ENCODE assay signal across 9 mouse cellular contexts in genomic region chr13:97662741-97663140, GRCm38 (mm10).
DNase-seq lines count a peak whose midpoint lies in the region; ATAC-seq and TF ChIP-seq lines count a peak whose summit lies in the region.
"Had no signal": no experiment of that assay in that cellular context is flagged by ENCODE, and none has a peak within 500 bp of the region (broad histone marks: within the 10 kb centered on the region; RNA-seq: fewer than 3 reads in every experiment).

No protein-coding gene starts in this region.

- H3K4me3 ChIP-seq in kidney, embryonic 16.5 days (ENCODE audit: low read length), result no peak overlapping the region
- no peak overlapping the region for H3K4me3 ChIP-seq in embryonic facial prominence, embryonic 15.5 days (replicated peaks)
- H3K4me3 ChIP-seq in hindbrain, postnatal 0 days (ENCODE audit: low read length), result no peak overlapping the region
- no peak overlapping the region for H3K4me3 ChIP-seq in stomach, postnatal 0 days (ENCODE audit: low read depth, low read length)
- H3K4me3 ChIP-seq: liver, embryonic 15.5 days had no signal

- H3K4me1 ChIP-seq in kidney, embryonic 16.5 days (ENCODE audit: insufficient read depth, low read length), result no peaks in the 10 kb centered on the region
- H3K4me1 ChIP-seq in embryonic facial prominence, embryonic 15.5 days, result 0 out of 2 replicates have a peak, but pooled peaks cover 10% of the 10 kb centered on the region
- H3K4me1 ChIP-seq in hindbrain, postnatal 0 days (ENCODE audit: insufficient read depth, low read length), result no peaks in the 10 kb centered on the region; the same call in 1 of the 2 replicates
- no peaks in the 10 kb centered on the region for H3K4me1 ChIP-seq in stomach, postnatal 0 days (replicated peaks; ENCODE audit: control insufficient read depth, insufficient read depth)
- H3K4me1 ChIP-seq: liver, embryonic 15.5 days had no signal

- peak; percentile 10 for DNase-seq in kidney, adult 9 months
- DNase-seq in adipocyte (ENCODE audit: low spot score), result peak; percentile 41
- DNase-seq in hindbrain, postnatal 0 days (ENCODE audit: low spot score), result peak; percentile 70
- DNase-seq in left cerebral cortex, adult 11 months (ENCODE audit: low spot score), result no peak
- no peak for DNase-seq in stomach, postnatal 0 days (ENCODE audit: low spot score)
- no peak for DNase-seq in thymus, postnatal 14 days

- no peaks in the 10 kb centered on the region for H3K36me3 ChIP-seq in kidney, embryonic 16.5 days (ENCODE audit: insufficient read depth, low read length)
- no peaks in the 10 kb centered on the region for H3K36me3 ChIP-seq in embryonic facial prominence, embryonic 15.5 days
- H3K36me3 ChIP-seq in hindbrain, postnatal 0 days (ENCODE audit: insufficient read depth, low read length), result no peaks in the 10 kb centered on the region
- H3K36me3 ChIP-seq in stomach, postnatal 0 days (ENCODE audit: control insufficient read depth, insufficient read depth, low read length), result no peaks in the 10 kb centered on the region
- H3K36me3 ChIP-seq: liver, embryonic 15.5 days had no signal

- TF ChIP-seq EP300 in stomach, postnatal 0 days (optimal IDR thresholded peaks at IDR 0.05), result no peak

- TF ChIP-seq CTCF in hindbrain, postnatal 0 days (IDR thresholded peaks at IDR 0.05; ENCODE audit: low read depth), result no peak
- TF ChIP-seq CTCF in stomach, postnatal 0 days (IDR thresholded peaks at IDR 0.05; ENCODE audit: low read depth), result no peak

- ATAC-seq in kidney, embryonic 16.5 days (ENCODE audit: low FRiP score, low TSS enrichment), result no peak
- ATAC-seq in embryonic facial prominence, embryonic 15.5 days (ENCODE audit: insufficient number of reproducible peaks, low FRiP score, low TSS enrichment, low read depth), result peak; percentile 91
- ATAC-seq in hindbrain, postnatal 0 days, result 0 out of 2 replicates have a peak, but pooled peaks have one; percentile 45
- no peak for ATAC-seq in stomach, postnatal 0 days (ENCODE audit: low FRiP score, low TSS enrichment)

- no peaks in the 10 kb centered on the region for H3K9me3 ChIP-seq in kidney, embryonic 16.5 days (ENCODE audit: low read length)
- H3K9me3 ChIP-seq in embryonic facial prominence, embryonic 15.5 days (replicated peaks), result no peaks in the 10 kb centered on the region
- no peaks in the 10 kb centered on the region for H3K9me3 ChIP-seq in hindbrain, postnatal 0 days (ENCODE audit: low read length)
- no peaks in the 10 kb centered on the region for H3K9me3 ChIP-seq in stomach, postnatal 0 days (ENCODE audit: control insufficient read depth, low read length)
- H3K9me3 ChIP-seq: liver, embryonic 15.5 days had no signal

- H3K27ac ChIP-seq in kidney, embryonic 16.5 days (ENCODE audit: low read length), result no peak overlapping the region
- peak overlapping the region; percentile 82 for H3K27ac ChIP-seq in embryonic facial prominence, embryonic 15.5 days (replicated peaks)
- no peak overlapping the region for H3K27ac ChIP-seq in hindbrain, postnatal 0 days
- no peak overlapping the region for H3K27ac ChIP-seq in stomach, postnatal 0 days (replicated peaks)
- H3K27ac ChIP-seq: liver, embryonic 15.5 days had no signal

- no peak overlapping the region for H3K9ac ChIP-seq in kidney, embryonic 16.5 days (replicated peaks; ENCODE audit: low read length)
- no peak overlapping the region for H3K9ac ChIP-seq in embryonic facial prominence, embryonic 15.5 days
- H3K9ac ChIP-seq in hindbrain, postnatal 0 days (replicated peaks; ENCODE audit: low read length), result no peak overlapping the region
- no peak overlapping the region for H3K9ac ChIP-seq in stomach, postnatal 0 days (ENCODE audit: low read length)
- H3K9ac ChIP-seq: liver, embryonic 15.5 days had no signal

- H3K27me3 ChIP-seq in kidney, embryonic 16.5 days (ENCODE audit: insufficient read depth, low read length), result no peaks in the 10 kb centered on the region
- no peaks in the 10 kb centered on the region for H3K27me3 ChIP-seq in embryonic facial prominence, embryonic 15.5 days
- H3K27me3 ChIP-seq in hindbrain, postnatal 0 days (ENCODE audit: insufficient read depth, low read length), result no peaks in the 10 kb centered on the region
- no peaks in the 10 kb centered on the region for H3K27me3 ChIP-seq in stomach, postnatal 0 days (ENCODE audit: control insufficient read depth, insufficient read depth, low read length)
- H3K27me3 ChIP-seq: liver, embryonic 15.5 days had no signal

- H3K4me2 ChIP-seq in kidney, embryonic 16.5 days (replicated peaks; ENCODE audit: low read depth, low read length), result no peak overlapping the region
- H3K4me2 ChIP-seq in embryonic facial prominence, embryonic 15.5 days (replicated peaks), result no peak overlapping the region
- H3K4me2 ChIP-seq in hindbrain, postnatal 0 days (ENCODE audit: low read depth, low read length), result no peak overlapping the region
- H3K4me2 ChIP-seq in stomach, postnatal 0 days (replicated peaks; ENCODE audit: low read depth), result no peak overlapping the region
- H3K4me2 ChIP-seq: liver, embryonic 15.5 days had no signal

- WGBS in kidney, embryonic 16.5 days, result 56% methylated on average over 8 of the region's 8 CpGs
- WGBS in embryonic facial prominence, embryonic 15.5 days, result 29% methylated on average over 8 of the region's 8 CpGs
- 44% methylated on average over 8 of the region's 8 CpGs for WGBS in hindbrain, postnatal 0 days
- WGBS in stomach, postnatal 0 days, result 62% methylated on average over 8 of the region's 8 CpGs

Comparison
In these comparisons a context has a peak if more than half of its experiments do, and no peak if none do; other contexts are left out.
1. DNase-seq: peak in kidney, adult 9 months (single experiment), adipocyte (single experiment) and hindbrain, postnatal 0 days (single experiment); none in left cerebral cortex, adult 11 months (single experiment), stomach, postnatal 0 days (single experiment) and thymus, postnatal 14 days (single experiment).
2. ATAC-seq: peak in embryonic facial prominence, embryonic 15.5 days (single experiment) and hindbrain, postnatal 0 days (single experiment); none in kidney, embryonic 16.5 days (single experiment) and stomach, postnatal 0 days (single experiment).